Mouse (Mus musculus) heart, embryonic 13.5 days (tissue): ENCODE data around the gene Mxi1. TPM values are rescaled to one million over a fixed set of nuclear protein-coding genes. Genes with fewer than 3 reads are reported as not detected.
A peak's percentile ranks its signal among the peaks of the same experiment; 100 is the strongest.

ENCODE experiments used
- ATAC-seq: fragments of 200-750 bp; cut with Nextera tagmentation; 2 replicates; pipeline ENCODE4 v1.8.0; 2017; ENCODE audit warnings: moderate TSS enrichment; ENCODE audit not compliant: insufficient number of reproducible peaks, low FRiP score, low TSS enrichment; ENCODE audit errors: extremely low read depth
- H3K27ac ChIP-seq: fragments of 300-500 bp; sonication (generic); replicated peaks from 2 replicates; pipeline ENCODE4 v1.5.1; 2015; ENCODE audit warnings: moderate library complexity, mild to moderate bottlenecking, inconsistent platforms
- H3K27me3 ChIP-seq: fragments of 300-500 bp; sonication (generic); replicated peaks from 2 replicates; pipeline ENCODE4 v1.6.1; 2015; ENCODE audit warnings: mild to moderate bottlenecking, inconsistent platforms
- H3K36me3 ChIP-seq: fragments of 300-500 bp; sonication (generic); 2 replicates; pipeline ENCODE4 v1.6.1; 2015; ENCODE audit warnings: mild to moderate bottlenecking, inconsistent platforms
- H3K4me1 ChIP-seq: fragments of 300-500 bp; sonication (generic); 2 replicates; pipeline ENCODE4 v1.6.1; 2015; ENCODE audit warnings: inconsistent platforms
- H3K4me2 ChIP-seq: fragments of 300-500 bp; sonication (generic); 2 replicates; pipeline ENCODE4 v1.6.1; 2015; ENCODE audit warnings: inconsistent platforms, mild to moderate bottlenecking, moderate library complexity
- H3K4me3 ChIP-seq: fragments of 300-500 bp; sonication (generic); 2 replicates; pipeline ENCODE4 v1.5.1; 2015; ENCODE audit warnings: moderate library complexity, mild to moderate bottlenecking, inconsistent platforms
- H3K9ac ChIP-seq: fragments of 300-500 bp; sonication (generic); 2 replicates; pipeline ENCODE4 v1.6.1; 2015; ENCODE audit warnings: inconsistent platforms, mild to moderate bottlenecking, moderate library complexity
- H3K9me3 ChIP-seq: fragments of 300-500 bp; sonication (generic); 2 replicates; pipeline ENCODE4 v1.6.1; 2016; ENCODE audit warnings: inconsistent platforms
- WGBS: fragments of 180-500 bp; shearing (Covaris S2); methylation state at CpG from one replicate; pipeline ENCODE4 v1.1.7; 2015; ENCODE audit warnings: mixed read lengths; 5-methylcytosine and 5-hydroxymethylcytosine counted together
- polyA plus RNA-seq: library from polyadenylated mRNA; unstranded; fragments of >200 nt; fragmentation: Nextera tagmentation; extraction: Ambion mirVana; gene quantifications from 2 replicates; pipeline ENCODE4 v1.2.1, GENCODE M21; 2015

The Mxi1 gene
- polyA plus RNA-seq, result 31.8 and 34.5 TPM in 2 replicates

- Histone ChIP-seq H3K4me3 (peak within 1 kb of the TSS; percentile 96), H3K27ac (peak within 1 kb of the TSS; percentile 100), H3K9ac (peak within 1 kb of the TSS; percentile 98), H3K27me3 (no peaks in the 10 kb centered on the region), H3K36me3 (no peaks in the 10 kb centered on the region), H3K4me1 (peaks cover 16% of the 10 kb centered on the region), H3K9me3 (no peaks in the 10 kb centered on the region), H3K4me2 (peak within 1 kb of the TSS; percentile 95)
- WGBS, result under 1% methylated on average over 38 of the region's 38 CpGs
- ATAC-seq, result peak; percentile 44
These were observed at the start of gene Mxi1 for GRCm38 (mm10) chr19:53310348-53310747. Gene Mxi1 (plus strand): TSS chr19:53310518.

GRCm38 (mm10) chr19:53260828-53261227 lies 49.5 kb upstream of the Mxi1 start:
- Histone ChIP-seq H3K27ac (no peak overlapping the region), H3K9ac (no peak overlapping the region), H3K4me1 (peaks cover 61% of the 10 kb centered on the region), H3K4me3 (no peak overlapping the region), H3K4me2 (no peak overlapping the region), H3K27me3 (no peaks in the 10 kb centered on the region), H3K36me3 (no peaks in the 10 kb centered on the region; the same call in 1 of the 2 replicates), H3K9me3 (no peaks in the 10 kb centered on the region)
- WGBS, result 79% methylated on average over 4 of the region's 4 CpGs
- no peak for ATAC-seq

GRCm38 (mm10) chr19:53262061-53262460 lies 48.3 kb upstream of the Mxi1 start:
- no peaks in the 10 kb centered on the region for H3K9me3 ChIP-seq
- 77% methylated on average over 7 of the region's 7 CpGs for WGBS
- H3K36me3 ChIP-seq, result no peaks in the 10 kb centered on the region
- H3K27me3 ChIP-seq, result no peaks in the 10 kb centered on the region
- no peak overlapping the region for H3K4me3 ChIP-seq
- no peak overlapping the region for H3K9ac ChIP-seq
- ATAC-seq, result no peak
- H3K4me1 ChIP-seq, result peaks cover 49% of the 10 kb centered on the region
- no peak overlapping the region for H3K27ac ChIP-seq
- H3K4me2 ChIP-seq, result no peak overlapping the region

- Histone ChIP-seq H3K36me3 (no peaks in the 10 kb centered on the region), H3K27ac (no peak overlapping the region), H3K4me3 (no peak overlapping the region), H3K9me3 (no peaks in the 10 kb centered on the region), H3K9ac (no peak overlapping the region), H3K27me3 (no peaks in the 10 kb centered on the region), H3K4me1 (peaks cover 29% of the 10 kb centered on the region), H3K4me2 (peak overlapping the region; percentile 22; the same call in 1 of the 2 replicates)
- no peak for ATAC-seq
- 34% methylated on average over 23 of the region's 23 CpGs for WGBS
These were observed 46.2 kb upstream of the Mxi1 start for GRCm38 (mm10) chr19:53263859-53264733.

GRCm38 (mm10) chr19:53264821-53265727 lies 45.2 kb upstream of the Mxi1 start:
- H3K9me3 ChIP-seq, result no peaks in the 10 kb centered on the region
- no peak; the same call in 1 of the 2 replicates for ATAC-seq
- H3K27me3 ChIP-seq, result no peaks in the 10 kb centered on the region
- H3K9ac ChIP-seq, result no peak overlapping the region
- H3K4me3 ChIP-seq, result no peak overlapping the region
- WGBS, result 50% methylated on average over 12 of the region's 12 CpGs
- H3K4me2 ChIP-seq, result no peak overlapping the region
- peaks cover 20% of the 10 kb centered on the region for H3K4me1 ChIP-seq
- H3K36me3 ChIP-seq, result no peaks in the 10 kb centered on the region
- H3K27ac ChIP-seq, result no peak overlapping the region

- ATAC-seq, result no peak
- Histone ChIP-seq H3K9me3 (no peaks in the 10 kb centered on the region), H3K4me3 (no peak overlapping the region), H3K27me3 (no peaks in the 10 kb centered on the region), H3K4me2 (no peak overlapping the region), H3K9ac (no peak overlapping the region), H3K4me1 (peaks cover 20% of the 10 kb centered on the region), H3K36me3 (no peaks in the 10 kb centered on the region), H3K27ac (no peak overlapping the region)
- 83% methylated on average over 9 of the region's 9 CpGs for WGBS
These were observed 43.0 kb upstream of the Mxi1 start for GRCm38 (mm10) chr19:53267305-53267704.

GRCm38 (mm10) chr19:53273055-53273722 lies 37.1 kb upstream of the Mxi1 start:
- Histone ChIP-seq H3K4me3 (no peak overlapping the region), H3K27me3 (no peaks in the 10 kb centered on the region), H3K9ac (no peak overlapping the region), H3K36me3 (no peaks in the 10 kb centered on the region), H3K27ac (no peak overlapping the region), H3K4me2 (no peak overlapping the region), H3K9me3 (no peaks in the 10 kb centered on the region), H3K4me1 (peaks cover 29% of the 10 kb centered on the region)
- 81% methylated on average over 17 of the region's 17 CpGs for WGBS
- ATAC-seq, result no peak

- Histone ChIP-seq H3K4me1 (peaks cover 29% of the 10 kb centered on the region), H3K27me3 (no peaks in the 10 kb centered on the region), H3K27ac (no peak overlapping the region), H3K36me3 (no peaks in the 10 kb centered on the region), H3K4me3 (no peak overlapping the region), H3K9me3 (no peaks in the 10 kb centered on the region), H3K4me2 (no peak overlapping the region), H3K9ac (no peak overlapping the region)
- WGBS, result 83% methylated on average over 23 of the region's 23 CpGs
- ATAC-seq, result no peak
These were observed 36.4 kb upstream of the Mxi1 start for GRCm38 (mm10) chr19:53273781-53274428.

GRCm38 (mm10) chr19:53275204-53275603 lies 35.1 kb upstream of the Mxi1 start:
- no peaks in the 10 kb centered on the region for H3K27me3 ChIP-seq
- no peaks in the 10 kb centered on the region for H3K36me3 ChIP-seq
- ATAC-seq, result no peak
- peaks cover 36% of the 10 kb centered on the region for H3K4me1 ChIP-seq
- no peak overlapping the region for H3K4me2 ChIP-seq
- no peak overlapping the region; the same call in 1 of the 2 replicates for H3K27ac ChIP-seq
- H3K9me3 ChIP-seq, result no peaks in the 10 kb centered on the region
- no peak overlapping the region for H3K9ac ChIP-seq
- 17% methylated on average over 3 of the region's 3 CpGs for WGBS
- H3K4me3 ChIP-seq, result no peak overlapping the region

- Histone ChIP-seq H3K27me3 (no peaks in the 10 kb centered on the region), H3K4me2 (peak overlapping the region; percentile 58), H3K4me1 (peaks cover 36% of the 10 kb centered on the region), H3K9me3 (no peaks in the 10 kb centered on the region), H3K9ac (peak overlapping the region; percentile 67), H3K27ac (no peak overlapping the region), H3K36me3 (no peaks in the 10 kb centered on the region), H3K4me3 (peak overlapping the region; percentile 12; the same call in 1 of the 2 replicates)
- ATAC-seq, result no peak
- 32% methylated on average over 19 of the region's 19 CpGs for WGBS
These were observed 33.2 kb upstream of the Mxi1 start for GRCm38 (mm10) chr19:53276902-53277707.
